In the genomic region with DNA sequence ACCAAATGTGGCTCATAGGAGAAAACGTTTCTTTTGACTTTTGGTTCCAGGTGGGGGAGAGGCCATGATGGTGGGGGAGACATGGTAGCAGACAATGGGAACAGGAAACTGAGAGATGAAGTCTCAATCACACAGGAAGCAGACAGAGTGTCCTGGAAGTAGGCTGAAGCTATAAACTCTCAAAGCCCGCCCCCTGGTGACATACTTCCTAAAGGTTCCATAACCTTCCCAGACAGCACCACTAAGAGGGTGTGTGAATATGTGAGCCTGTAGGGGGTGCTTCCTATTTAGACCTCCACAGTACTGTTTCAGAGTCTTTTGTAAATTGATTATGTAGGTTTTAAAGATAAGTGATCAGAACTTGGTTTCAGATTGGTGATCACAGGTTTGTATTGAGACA, we compare ENCODE assay signal across 19 mouse cellular contexts.
DNase-seq lines count a peak whose midpoint lies in the region; ATAC-seq and TF ChIP-seq lines count a peak whose summit lies in the region.
"Had no signal": no experiment of that assay in that cellular context is flagged by ENCODE, and none has a peak within 500 bp of the region (broad histone marks: within the 10 kb centered on the region; RNA-seq: fewer than 3 reads in every experiment).

No protein-coding gene starts in this region.

- H3K4me2 ChIP-seq in forebrain, embryonic 11.5 days (ENCODE audit: low read depth, low read length, severe bottlenecking) = no peak overlapping the region
- H3K4me2 ChIP-seq: embryonic facial prominence, embryonic 15.5 days; forebrain, embryonic 15.5 days; hindbrain, embryonic 15.5 days; liver, embryonic 11.5 days; midbrain, embryonic 11.5 days had no signal

- peaks cover 0 to 2% of the 10 kb centered on the region in 2 experiments; a peak in 1 of 4 replicates for H3K27me3 ChIP-seq in MEL (ENCODE audit: control insufficient read depth in 1 of 2, insufficient read depth in 2 of 2, low read length in 2 of 2)
- no peaks in the 10 kb centered on the region for H3K27me3 ChIP-seq in forebrain, embryonic 11.5 days (ENCODE audit: control insufficient read depth, insufficient read depth, low read length)
- H3K27me3 ChIP-seq: embryonic facial prominence, embryonic 15.5 days; forebrain, embryonic 15.5 days; hindbrain, embryonic 15.5 days had no signal

- no peak overlapping the region for H3K9ac ChIP-seq in MEL (ENCODE audit: control insufficient read depth, low read depth, low read length, poor library complexity, severe bottlenecking)
- no peak overlapping the region for H3K9ac ChIP-seq in forebrain, embryonic 11.5 days (ENCODE audit: low read length)
- H3K9ac ChIP-seq: embryonic facial prominence, embryonic 15.5 days; forebrain, embryonic 15.5 days; hindbrain, embryonic 15.5 days; liver, postnatal 0 days had no signal

- no peak for ATAC-seq in cerebellum, adult (ENCODE audit: insufficient number of reproducible peaks, low FRiP score, low TSS enrichment)
- ATAC-seq in forebrain, embryonic 11.5 days (replicated peaks; ENCODE audit: low FRiP score) = no peak
- ATAC-seq: forebrain, embryonic 15.5 days; liver, postnatal 0 days had no signal

- H3K36me3 ChIP-seq in MEL (ENCODE audit: control insufficient read depth in 1 of 2, insufficient read depth in 2 of 2, low read length in 2 of 2) = no peaks in the 10 kb centered on the region
- no peaks in the 10 kb centered on the region for H3K36me3 ChIP-seq in forebrain, embryonic 11.5 days (ENCODE audit: control insufficient read depth, insufficient read depth, low read length)
- H3K36me3 ChIP-seq: embryonic facial prominence, embryonic 15.5 days; forebrain, embryonic 15.5 days; heart, embryonic 10.5 days; hindbrain, embryonic 15.5 days had no signal

- H3K4me3 ChIP-seq in MEL (ENCODE audit: control insufficient read depth in 1 of 2, insufficient read depth in 1 of 2, low read depth in 2 of 2, low read length in 2 of 2) = no peak overlapping the region
- H3K4me3 ChIP-seq in forebrain, embryonic 11.5 days (ENCODE audit: low read depth, low read length) = no peak overlapping the region
- H3K4me3 ChIP-seq: embryonic facial prominence, embryonic 15.5 days; forebrain, embryonic 15.5 days; heart, embryonic 10.5 days; hindbrain, embryonic 15.5 days had no signal

- H3K27ac ChIP-seq in MEL (ENCODE audit: control insufficient read depth, low read depth, low read length) = no peak overlapping the region
- no peak overlapping the region for H3K27ac ChIP-seq in forebrain, embryonic 11.5 days (ENCODE audit: low read depth, low read length)
- H3K27ac ChIP-seq: embryonic facial prominence, embryonic 15.5 days; forebrain, embryonic 15.5 days; heart, embryonic 10.5 days; hindbrain, embryonic 15.5 days had no signal

- no peaks in the 10 kb centered on the region for H3K4me1 ChIP-seq in MEL (ENCODE audit: control insufficient read depth in 1 of 2, insufficient read depth in 2 of 2, low read length in 2 of 2)
- H3K4me1 ChIP-seq in forebrain, embryonic 11.5 days (replicated peaks; ENCODE audit: control insufficient read depth, insufficient read depth, low read length) = no peaks in the 10 kb centered on the region
- H3K4me1 ChIP-seq: embryonic facial prominence, embryonic 15.5 days; forebrain, embryonic 15.5 days; heart, embryonic 10.5 days; hindbrain, embryonic 15.5 days had no signal

- peak; percentile 8 to 21 for DNase-seq in cerebellum, postnatal 10 days
- peak; percentile 9 for DNase-seq in thymus, postnatal 25 days
- no peak for DNase-seq in thymus, adult 18-20 months
- peak; percentile 9 for DNase-seq in MEL (ENCODE audit: low read depth, low spot score)
- DNase-seq in cerebellum, adult 8-10 months = no peak
- no peak for DNase-seq in forebrain, embryonic 11.5 days (ENCODE audit: low spot score)
- DNase-seq: cerebellum, adult 2 months; gastrocnemius, postnatal 10 days; kidney, adult 2 months; kidney, postnatal 14 days; liver, postnatal 0 days; lung, postnatal 10 days had no signal

- no peak; the same call in 1 of the 2 replicates for TF ChIP-seq RAD21 in MEL (IDR thresholded peaks at IDR 0.05; ENCODE audit: low read depth, low read length)

- H3K9me3 ChIP-seq in MEL (replicated peaks; ENCODE audit: insufficient read depth, low read length) = no peaks in the 10 kb centered on the region
- H3K9me3 ChIP-seq in forebrain, embryonic 11.5 days (ENCODE audit: control insufficient read depth, low read length) = no peaks in the 10 kb centered on the region; the same call in 1 of the 2 replicates
- H3K9me3 ChIP-seq: embryonic facial prominence, embryonic 15.5 days; forebrain, embryonic 15.5 days; heart, embryonic 10.5 days; hindbrain, embryonic 15.5 days had no signal

- TF ChIP-seq CTCF in MEL (IDR thresholded peaks at IDR 0.05 in 2 of 3, conservative IDR thresholded peaks at IDR 0.05 in 1 of 3; ENCODE audit: control insufficient read depth in 1 of 3, insufficient read depth in 1 of 3, low read depth in 2 of 3, low read length in 3 of 3, poor library complexity in 1 of 3, severe bottlenecking in 1 of 3) = peak in 1 of 3 experiments; percentile 24; a peak in 1 of 6 replicates

- no peak for TF ChIP-seq POLR2A in MEL (IDR thresholded peaks at IDR 0.05; ENCODE audit: control insufficient read depth in 1 of 2, insufficient read depth in 1 of 2, low read depth in 1 of 2, low read length in 2 of 2, poor library complexity in 1 of 2)

- 81% methylated on average over 2 of the region's 2 CpGs for WGBS in forebrain, embryonic 11.5 days

- H3K79me2 ChIP-seq in MEL (ENCODE audit: control insufficient read depth, insufficient read depth, low read length, poor library complexity) = no peaks in the 10 kb centered on the region

- TF ChIP-seq EP300 in MEL (IDR thresholded peaks at IDR 0.05; ENCODE audit: low read depth in 1 of 2, low read length in 2 of 2) = no peak

TF ChIP-seq in MEL, 35 proteins besides CTCF, POLR2A, EP300 and RAD21:
- TF ChIP-seq SMC3 (IDR thresholded peaks at IDR 0.05; ENCODE audit: low read depth, low read length) (peak; percentile 13; the same call in 1 of the 2 replicates), GABPA (IDR thresholded peaks at IDR 0.05; ENCODE audit: low read depth, low read length) (no peak)

Comparison
In these comparisons a context has a peak if more than half of its experiments do, and no peak if none do; other contexts are left out.
1. DNase-seq: peak in cerebellum, postnatal 10 days (2 of 2), thymus, postnatal 25 days (single experiment) and MEL (single experiment); none in thymus, adult 18-20 months (0 of 2), cerebellum, adult 8-10 months (single experiment) and forebrain, embryonic 11.5 days (single experiment).